Mouse (Mus musculus) E14TG2a.4 (cell line): ENCODE results near the gene Gm17334.

Experiments used
- H3K27me3 ChIP-seq: 2 replicates; pipeline ENCODE4 v1.6.1; 2014; ENCODE audit warnings: low read length, control low read depth; ENCODE audit not compliant: insufficient read depth
- H3K36me3 ChIP-seq: 2 replicates; pipeline ENCODE4 v1.6.1; 2014; ENCODE audit warnings: low read length, control low read depth; ENCODE audit not compliant: insufficient read depth
- H3K4me1 ChIP-seq: replicated peaks from 2 replicates; pipeline ENCODE4 v1.6.1; 2014; ENCODE audit warnings: low read depth, low read length, control low read depth
- H3K4me3 ChIP-seq: replicated peaks from 2 replicates; pipeline ENCODE4 v1.5.1; 2014; ENCODE audit warnings: mild to moderate bottlenecking, low read length
- H3K9me3 ChIP-seq: 2 replicates; pipeline ENCODE4 v1.6.1; 2014; ENCODE audit warnings: low read length, control low read depth
- CTCF ChIP-seq: conservative IDR thresholded peaks from 2 replicates; pipeline ENCODE4 v1.5.1; 2014; ENCODE audit warnings: low read length
- NANOG ChIP-seq: IDR thresholded peaks from 2 replicates; pipeline ENCODE4 v1.6.1; 2014; ENCODE audit warnings: borderline replicate concordance, low read length, mixed read lengths
- POU5F1 ChIP-seq: IDR thresholded peaks from 2 replicates; pipeline ENCODE4 v1.6.1; 2014; ENCODE audit warnings: low read length, borderline replicate concordance

The Gm17334 gene

DNA sequence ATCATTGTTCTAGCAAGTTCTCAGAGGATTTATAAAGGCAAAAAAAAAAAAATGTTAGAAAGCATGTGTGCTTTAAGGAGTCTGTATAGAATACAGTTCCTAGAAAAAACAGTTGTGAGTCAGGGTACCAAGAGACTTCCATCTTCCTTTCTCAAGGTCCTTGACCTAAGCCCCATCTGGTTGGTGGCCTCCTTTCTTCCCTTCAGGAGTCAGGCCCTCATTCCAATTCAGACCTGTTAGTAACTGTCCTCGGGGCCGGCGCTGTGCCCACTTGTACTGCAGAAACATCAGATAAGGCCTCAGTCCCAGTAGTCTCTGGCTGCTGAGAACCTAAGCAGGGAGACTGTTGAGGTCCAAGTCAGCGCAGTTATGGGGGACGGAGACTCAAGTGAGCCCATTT, at the start of gene Gm17334:
Gene Gm17334 (minus strand): TSS at position 101 of the 400 bp plus-strand sequence.
- TF ChIP-seq NANOG (no peak), POU5F1 (no peak), CTCF (no peak)
- no peaks in the 10 kb centered on the region for H3K9me3 ChIP-seq

GRCm38 (mm10) chr11:53821945-53822338, 49.0 kb upstream of the Gm17334 start:
- TF ChIP-seq CTCF: no peak
- TF ChIP-seq POU5F1: no peak
- TF ChIP-seq NANOG: no peak
- Histone ChIP-seq H3K27me3 (no peaks in the 10 kb centered on the region), H3K9me3 (no peaks in the 10 kb centered on the region), H3K4me1 (peaks cover 22% of the 10 kb centered on the region), H3K4me3 (no peak overlapping the region), H3K36me3 (no peaks in the 10 kb centered on the region)

More for the DNA sequence above, at the start of gene Gm17334:
- H3K4me3 ChIP-seq: no peak within 1 kb of the TSS
- 0 out of 2 replicates have a peak, but pooled peaks cover 2% of the 10 kb centered on the region for H3K27me3 ChIP-seq
- H3K36me3 ChIP-seq: peaks cover 71% of the 10 kb centered on the region
- peaks cover 89% of the 10 kb centered on the region for H3K4me1 ChIP-seq

DNA sequence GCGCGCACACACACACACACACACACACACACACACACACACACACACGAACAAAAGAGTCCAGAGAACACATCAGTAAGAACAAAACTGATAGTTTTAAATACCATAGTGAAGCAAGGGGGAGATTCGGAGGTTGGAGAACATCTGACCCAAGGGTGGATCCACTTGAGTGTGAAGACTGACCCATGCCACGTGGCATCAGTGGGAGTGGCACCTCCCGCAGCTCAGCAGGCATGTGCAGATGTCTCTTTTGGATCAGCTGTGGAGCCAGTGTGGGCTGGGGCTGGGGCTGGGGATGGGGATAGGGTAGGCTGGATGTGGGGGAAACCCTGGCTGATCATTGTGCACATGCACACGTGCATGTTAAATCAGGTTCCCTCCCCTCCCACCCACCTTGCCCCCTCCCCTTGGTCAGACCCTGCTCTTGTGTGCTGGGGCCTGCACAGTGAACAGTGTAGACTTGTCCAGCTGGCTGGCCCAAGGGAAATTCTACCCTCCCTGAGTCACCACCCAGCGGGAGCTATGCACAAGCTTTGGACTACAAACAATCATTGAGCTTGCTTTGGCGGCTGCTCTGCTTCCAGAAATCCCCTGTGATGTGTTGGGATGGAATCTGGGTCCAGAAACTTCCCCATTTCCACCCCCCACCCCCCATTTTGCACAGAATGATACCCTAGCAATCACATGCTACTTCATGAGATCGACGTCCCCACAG, 48.4 kb upstream of the Gm17334 start:
- TF ChIP-seq POU5F1: no peak
- TF ChIP-seq NANOG: no peak
- Histone ChIP-seq H3K4me1 (peaks cover 22% of the 10 kb centered on the region), H3K36me3 (no peaks in the 10 kb centered on the region), H3K27me3 (no peaks in the 10 kb centered on the region), H3K4me3 (no peak overlapping the region), H3K9me3 (no peaks in the 10 kb centered on the region)

DNA sequence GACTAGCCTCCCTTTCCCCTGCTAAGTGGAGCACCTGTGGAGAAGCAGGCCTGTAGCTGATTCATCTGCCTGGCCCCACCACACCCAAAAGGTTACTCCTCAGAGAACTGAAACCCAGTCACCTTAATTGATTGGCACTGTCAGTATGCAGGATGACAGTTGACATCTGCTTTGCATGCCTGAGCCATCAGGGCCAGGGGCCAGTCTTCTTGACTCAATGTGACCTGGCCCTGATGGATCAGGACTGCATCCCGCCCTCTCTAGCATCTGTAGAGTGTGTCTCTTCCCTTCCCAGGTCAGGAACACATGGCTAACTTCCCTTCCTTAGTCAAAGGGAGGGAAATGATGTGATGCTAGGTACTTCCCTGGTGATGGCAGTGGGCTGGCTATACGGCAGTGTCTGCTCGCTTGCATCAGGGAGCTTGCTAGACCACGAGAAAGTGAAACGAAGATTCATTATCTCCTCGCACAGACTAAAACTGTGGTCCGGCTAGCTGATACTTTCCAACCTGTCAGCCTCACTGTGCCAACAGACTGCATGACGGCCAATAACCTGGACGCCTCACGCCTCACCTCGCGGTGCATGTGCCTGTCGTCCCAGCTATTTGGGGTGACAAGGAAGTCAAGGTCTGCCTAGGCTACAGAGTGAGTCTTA, 47.7 kb upstream of the Gm17334 start:
- H3K36me3 ChIP-seq: no peaks in the 10 kb centered on the region
- no peaks in the 10 kb centered on the region for H3K9me3 ChIP-seq
- no peak for TF ChIP-seq CTCF
- no peak for TF ChIP-seq NANOG
- no peak for TF ChIP-seq POU5F1

GRCm38 (mm10) chr11:53819511-53819910, 46.5 kb upstream of the Gm17334 start:
- no peak for TF ChIP-seq POU5F1
- TF ChIP-seq NANOG: no peak
- TF ChIP-seq CTCF: no peak
- Histone ChIP-seq H3K36me3 (no peaks in the 10 kb centered on the region), H3K4me3 (no peak overlapping the region), H3K27me3 (no peaks in the 10 kb centered on the region), H3K9me3 (no peaks in the 10 kb centered on the region), H3K4me1 (peaks cover 22% of the 10 kb centered on the region)

More for the DNA sequence above, 47.7 kb upstream of the Gm17334 start:
- no peaks in the 10 kb centered on the region for H3K27me3 ChIP-seq
- no peak overlapping the region for H3K4me3 ChIP-seq
- H3K4me1 ChIP-seq: peaks cover 22% of the 10 kb centered on the region

DNA sequence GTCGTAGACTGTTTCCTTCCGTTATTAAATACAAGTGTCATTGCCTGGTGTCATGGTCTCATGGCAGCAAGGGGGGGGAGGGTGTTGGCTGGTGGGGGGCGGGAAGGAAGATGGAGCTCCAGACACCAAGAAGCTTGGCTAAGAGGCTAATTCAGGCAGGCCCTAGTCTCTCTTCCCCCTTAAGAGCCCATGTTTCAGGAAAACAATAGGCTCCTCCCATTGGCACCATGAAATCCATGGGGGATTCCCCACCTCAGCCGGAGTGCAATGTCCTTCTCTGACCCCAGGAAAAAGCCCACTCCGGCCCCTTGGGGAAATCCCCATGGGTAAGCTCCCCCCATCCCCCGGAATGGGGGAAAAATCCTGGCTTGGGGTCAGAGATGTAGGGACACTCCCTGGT, 45.8 kb upstream of the Gm17334 start:
- peaks cover 22% of the 10 kb centered on the region for H3K4me1 ChIP-seq
- no peaks in the 10 kb centered on the region for H3K27me3 ChIP-seq
- H3K36me3 ChIP-seq: no peaks in the 10 kb centered on the region
- H3K9me3 ChIP-seq: no peaks in the 10 kb centered on the region
- no peak overlapping the region for H3K4me3 ChIP-seq
- TF ChIP-seq NANOG (no peak), CTCF (no peak), POU5F1 (no peak)

DNA sequence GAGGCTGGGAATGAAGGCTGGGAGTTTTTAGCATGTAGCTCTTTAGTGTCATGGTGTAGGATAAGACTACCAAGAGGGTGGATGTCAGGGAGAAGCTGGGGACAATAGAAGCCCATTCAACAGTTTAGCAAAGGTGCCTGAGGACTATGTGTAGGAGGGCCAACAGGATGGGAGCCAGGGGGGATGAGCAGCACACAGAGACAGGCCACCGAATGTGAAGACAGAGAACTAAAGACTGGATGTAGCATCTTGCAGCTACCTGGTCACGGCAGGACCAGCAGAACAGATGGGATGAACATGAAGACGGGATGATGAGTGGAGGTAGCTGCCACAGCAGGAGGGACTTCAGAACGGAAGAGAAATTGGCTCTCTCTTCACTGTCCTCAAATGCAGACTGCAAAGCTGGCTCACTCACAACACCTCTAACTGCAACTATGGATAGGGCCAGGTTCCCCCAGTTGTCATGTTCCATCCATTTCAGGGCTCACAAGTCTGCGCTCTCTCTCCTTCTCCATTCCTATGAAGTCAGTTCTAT, 43.9 kb upstream of the Gm17334 start:
- Histone ChIP-seq H3K9me3 (no peaks in the 10 kb centered on the region), H3K36me3 (no peaks in the 10 kb centered on the region), H3K4me3 (no peak overlapping the region), H3K27me3 (no peaks in the 10 kb centered on the region), H3K4me1 (peaks cover 22% of the 10 kb centered on the region)
- TF ChIP-seq CTCF (no peak), NANOG (no peak), POU5F1 (no peak)

- Histone ChIP-seq H3K27me3 (no peaks in the 10 kb centered on the region), H3K36me3 (no peaks in the 10 kb centered on the region), H3K9me3 (no peaks in the 10 kb centered on the region), H3K4me1 (peaks cover 18% of the 10 kb centered on the region), H3K4me3 (no peak overlapping the region)
- no peak for TF ChIP-seq POU5F1
- no peak for TF ChIP-seq NANOG
- no peak for TF ChIP-seq CTCF
Measured at GRCm38 (mm10) chr11:53814810-53815209, 41.8 kb upstream of the Gm17334 start.

GRCm38 (mm10) chr11:53813001-53813868, 40.2 kb upstream of the Gm17334 start:
- no peak overlapping the region for H3K4me3 ChIP-seq
- TF ChIP-seq NANOG (no peak), POU5F1 (no peak), CTCF (no peak)
- no peaks in the 10 kb centered on the region for H3K27me3 ChIP-seq
- H3K36me3 ChIP-seq: no peaks in the 10 kb centered on the region
- no peaks in the 10 kb centered on the region for H3K9me3 ChIP-seq
- peaks cover 20% of the 10 kb centered on the region for H3K4me1 ChIP-seq
